Mouse (Mus musculus): ENCODE measurements around the gene Fgfr2.

Fgfr2 gene

GRCm38 (mm10) chr7:132888518-132889249 is 234.5 kb downstream of the Fgfr2 start:
- CTCF ChIA-PET = no interaction called here

- CTCF ChIA-PET = no interaction called here
Observed at GRCm38 (mm10) chr7:132888052-132888451, 235.1 kb downstream of the Fgfr2 start.

- CTCF ChIA-PET = interaction anchor here (0.6 kb wide), 1 partner anchor 14 kb away, joined by 3 read pairs; no protein-coding TSS in a partner anchor
Observed at GRCm38 (mm10) chr7:132887019-132887804, 235.9 kb downstream of the Fgfr2 start.

- CTCF ChIA-PET = no interaction called here
Observed at GRCm38 (mm10) chr7:132884031-132884430, 239.1 kb downstream of the Fgfr2 start.

- CTCF ChIA-PET = interaction anchor here (0.7 to 1.4 kb wide), 2 partner anchors 31 to 227 kb away, joined by 3 read pairs; no protein-coding TSS in a partner anchor
Observed at GRCm38 (mm10) chr7:132882343-132882742, 240.8 kb downstream of the Fgfr2 start.

- CTCF ChIA-PET = no interaction called here
Observed at GRCm38 (mm10) chr7:132880276-132880675, 242.9 kb downstream of the Fgfr2 start.

- CTCF ChIA-PET = no interaction called here
Observed at GRCm38 (mm10) chr7:132875391-132876086, 247.6 kb downstream of the Fgfr2 start.

- CTCF ChIA-PET = no interaction called here
Observed at GRCm38 (mm10) chr7:132873043-132873442, 250.1 kb downstream of the Fgfr2 start.

- CTCF ChIA-PET = no interaction called here
Observed at GRCm38 (mm10) chr7:132866316-132866715, 256.8 kb downstream of the Fgfr2 start.

- CTCF ChIA-PET = no interaction called here
Observed at GRCm38 (mm10) chr7:132859042-132859958, 263.9 kb downstream of the Fgfr2 start, which contains the start of gene Abraxas2. Gene Abraxas2, plus strand, starts transcription at chr7:132859225.

GRCm38 (mm10) chr7:132858043-132858608 is 265.0 kb downstream of the Fgfr2 start:
- CTCF ChIA-PET = no interaction called here

GRCm38 (mm10) chr7:132856083-132856482 is 267.1 kb downstream of the Fgfr2 start:
- CTCF ChIA-PET = no interaction called here

- CTCF ChIA-PET = interaction anchor here (0.6 to 0.7 kb wide), 2 partner anchors 311 to 1440 kb away, joined by 3 to 8 read pairs; no protein-coding TSS in a partner anchor
Observed at GRCm38 (mm10) chr7:132853946-132854345, 269.2 kb downstream of the Fgfr2 start.

GRCm38 (mm10) chr7:132853361-132853760 is 269.8 kb downstream of the Fgfr2 start:
- CTCF ChIA-PET = no interaction called here

GRCm38 (mm10) chr7:132852173-132852844 is 270.8 kb downstream of the Fgfr2 start, which contains the start of gene Eef1akmt2:
Gene Eef1akmt2, minus strand, starts transcription at chr7:132852673.
- CTCF ChIA-PET = interaction anchor here (0.5 to 0.6 kb wide), 2 partner anchors 30 to 34 kb away, joined by 3 to 9 read pairs; no protein-coding TSS in a partner anchor

- CTCF ChIA-PET = interaction anchor here (0.6 kb wide), 1 partner anchor 235 kb away, joined by 3 read pairs; no protein-coding TSS in a partner anchor
Observed at GRCm38 (mm10) chr7:132843152-132843551, 280.0 kb downstream of the Fgfr2 start.

GRCm38 (mm10) chr7:132842455-132842854 is 280.7 kb downstream of the Fgfr2 start:
- CTCF ChIA-PET = no interaction called here

GRCm38 (mm10) chr7:132841287-132841686 is 281.9 kb downstream of the Fgfr2 start:
- CTCF ChIA-PET = no interaction called here

- CTCF ChIA-PET = interaction anchor here (0.6 kb wide), 1 partner anchor 46 kb away, joined by 3 read pairs; no protein-coding TSS in a partner anchor
Observed at GRCm38 (mm10) chr7:132830955-132831354, 292.2 kb downstream of the Fgfr2 start.
